Mouse (Mus musculus): Measurements from ENCODE around the gene Cnn2. TPM values are rescaled to one million over a fixed set of nuclear protein-coding genes. Genes with fewer than 3 reads are reported as not detected.

Cnn2 gene
- 222 and 226 TPM in 2 replicates for polyA plus RNA-seq (2016; fragmentation: Nextera tagmentation; extraction: Ambion mirVana)

GRCm38 (mm10) chr10:79988506-79989271 lies at the start of gene Cnn2:
Gene Cnn2, plus strand, starts transcription at chr10:79988584.
- H3K27ac ChIP-seq, result peak within 1 kb of the TSS; percentile 87
- H3K27me3 ChIP-seq (ENCODE audit: poor library complexity, severe bottlenecking), result peaks cover 53% of the 10 kb centered on the region
- H3K9me3 ChIP-seq, result peaks cover 14% of the 10 kb centered on the region; the same call in 1 of the 2 replicates
- under 1% methylated on average over 59 of the region's 59 CpGs for WGBS
- peaks cover 54% of the 10 kb centered on the region for H3K4me1 ChIP-seq
- H3K4me3 ChIP-seq, result peak within 1 kb of the TSS; percentile 80
- H3K36me3 ChIP-seq (replicated peaks), result peaks cover 31% of the 10 kb centered on the region
- peak; percentile 53 for DNase-seq (ENCODE audit: extremely low spot score, low spot score)

- Histone ChIP-seq H3K4me1 (peaks cover 69% of the 10 kb centered on the region), H3K4me3 (no peak overlapping the region), H3K27ac (no peak overlapping the region), H3K27me3 (ENCODE audit: poor library complexity, severe bottlenecking) (no peaks in the 10 kb centered on the region), H3K36me3 (replicated peaks) (peaks cover 62% of the 10 kb centered on the region), H3K9me3 (no peaks in the 10 kb centered on the region)
- no peak for DNase-seq (ENCODE audit: extremely low spot score, low spot score)
- 73% methylated on average over 7 of the region's 7 CpGs for WGBS
Observed at GRCm38 (mm10) chr10:79940749-79941148, 47.6 kb upstream of the Cnn2 start.

DNA sequence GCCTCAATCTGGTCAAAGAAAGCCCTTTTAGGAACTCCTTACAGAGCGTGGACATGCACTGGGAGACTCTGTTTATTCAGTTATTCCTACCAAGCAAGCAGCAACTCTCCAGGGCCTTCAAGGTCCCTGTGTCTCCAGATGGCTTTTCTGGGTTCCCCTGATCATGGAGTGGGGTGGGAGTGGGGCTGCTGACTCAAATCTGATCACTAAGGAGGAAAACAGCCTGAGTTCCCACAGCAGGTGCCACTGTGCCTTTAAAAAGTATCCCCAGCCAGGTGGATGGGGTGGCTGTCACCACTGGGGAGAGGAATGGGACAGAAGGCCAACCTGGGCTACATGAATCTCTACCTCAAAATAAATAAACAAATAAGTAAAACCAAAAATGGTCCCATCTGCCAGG lies 45.4 kb upstream of the Cnn2 start:
- DNase-seq (ENCODE audit: extremely low spot score, low spot score), result no peak
- H3K4me1 ChIP-seq, result peaks cover 75% of the 10 kb centered on the region
- no peaks in the 10 kb centered on the region for H3K9me3 ChIP-seq
- H3K4me3 ChIP-seq, result no peak overlapping the region; the same call in 1 of the 2 replicates
- WGBS, result 84% methylated on average over 1 of the region's 1 CpGs
- peaks cover 61% of the 10 kb centered on the region for H3K36me3 ChIP-seq (replicated peaks)
- H3K27me3 ChIP-seq (ENCODE audit: poor library complexity, severe bottlenecking), result no peaks in the 10 kb centered on the region
- H3K27ac ChIP-seq, result peak overlapping the region; percentile 85; the same call in 1 of the 2 replicates

GRCm38 (mm10) chr10:79943471-79943901 lies 44.9 kb upstream of the Cnn2 start:
- 88% methylated on average over 9 of the region's 9 CpGs for WGBS

GRCm38 (mm10) chr10:79945507-79946234 lies 42.7 kb upstream of the Cnn2 start:
- H3K27me3 ChIP-seq (ENCODE audit: poor library complexity, severe bottlenecking), result 0 out of 2 replicates have a peak, but pooled peaks cover 4% of the 10 kb centered on the region

More at GRCm38 (mm10) chr10:79943471-79943901, 44.9 kb upstream of the Cnn2 start:
- H3K4me3 ChIP-seq, result no peak overlapping the region
- no peak for DNase-seq (ENCODE audit: extremely low spot score, low spot score)
- H3K9me3 ChIP-seq, result no peaks in the 10 kb centered on the region
- H3K4me1 ChIP-seq, result peaks cover 72% of the 10 kb centered on the region
- H3K36me3 ChIP-seq (replicated peaks), result peaks cover 59% of the 10 kb centered on the region
- peak overlapping the region; percentile 85; the same call in 1 of the 2 replicates for H3K27ac ChIP-seq
- no peaks in the 10 kb centered on the region for H3K27me3 ChIP-seq (ENCODE audit: poor library complexity, severe bottlenecking)

GRCm38 (mm10) chr10:79946752-79947322 lies 41.5 kb upstream of the Cnn2 start:
- peak; percentile 52 for DNase-seq (ENCODE audit: extremely low spot score, low spot score)
- Histone ChIP-seq H3K9me3 (no peaks in the 10 kb centered on the region), H3K27ac (peak overlapping the region; percentile 85), H3K4me1 (peaks cover 57% of the 10 kb centered on the region), H3K27me3 (ENCODE audit: poor library complexity, severe bottlenecking) (0 out of 2 replicates have a peak, but pooled peaks cover 4% of the 10 kb centered on the region), H3K4me3 (peak overlapping the region; percentile 34), H3K36me3 (replicated peaks) (peaks cover 62% of the 10 kb centered on the region)
- 8% methylated on average over 7 of the region's 7 CpGs for WGBS

More at GRCm38 (mm10) chr10:79945507-79946234, 42.7 kb upstream of the Cnn2 start:
- peak overlapping the region; percentile 85 for H3K27ac ChIP-seq
- H3K9me3 ChIP-seq, result no peaks in the 10 kb centered on the region
- 15% methylated on average over 16 of the region's 16 CpGs for WGBS
- H3K36me3 ChIP-seq (replicated peaks), result peaks cover 62% of the 10 kb centered on the region
- peaks cover 57% of the 10 kb centered on the region for H3K4me1 ChIP-seq
- DNase-seq (ENCODE audit: extremely low spot score, low spot score), result peak; percentile 68
- H3K4me3 ChIP-seq, result peak overlapping the region; percentile 34

DNA sequence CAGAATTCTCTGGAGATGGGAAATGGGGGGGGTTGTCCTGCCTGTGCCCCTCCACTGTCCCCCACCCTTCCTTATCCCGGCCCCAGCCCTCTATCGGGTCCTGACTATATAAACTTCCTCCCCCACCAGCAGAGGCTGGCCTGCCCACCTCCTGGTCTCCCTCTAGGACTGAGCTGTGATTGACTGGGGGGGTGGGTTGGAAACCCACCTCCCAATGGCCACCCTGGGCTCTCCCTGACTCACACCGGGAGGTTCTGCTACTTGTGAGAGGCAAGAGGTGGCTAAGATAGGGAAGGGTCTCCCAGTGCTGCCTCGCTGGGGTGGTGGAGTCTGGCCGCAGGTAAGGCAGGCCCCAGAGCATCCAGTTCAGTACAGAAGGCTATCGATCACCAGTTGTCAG lies 40.9 kb upstream of the Cnn2 start:
- Histone ChIP-seq H3K9me3 (no peaks in the 10 kb centered on the region), H3K36me3 (replicated peaks) (peaks cover 57% of the 10 kb centered on the region), H3K27me3 (ENCODE audit: poor library complexity, severe bottlenecking) (0 out of 2 replicates have a peak, but pooled peaks cover 4% of the 10 kb centered on the region), H3K27ac (peak overlapping the region; percentile 85), H3K4me3 (peak overlapping the region; percentile 34), H3K4me1 (peaks cover 57% of the 10 kb centered on the region)
- WGBS, result 75% methylated on average over 6 of the region's 6 CpGs
- no peak for DNase-seq (ENCODE audit: extremely low spot score, low spot score)

- H3K27me3 ChIP-seq (ENCODE audit: poor library complexity, severe bottlenecking), result 0 out of 2 replicates have a peak, but pooled peaks cover 4% of the 10 kb centered on the region
- H3K9me3 ChIP-seq, result no peaks in the 10 kb centered on the region
- no peak overlapping the region for H3K27ac ChIP-seq
- peaks cover 64% of the 10 kb centered on the region for H3K36me3 ChIP-seq (replicated peaks)
- H3K4me3 ChIP-seq, result no peak overlapping the region
- no peak for DNase-seq (ENCODE audit: extremely low spot score, low spot score)
- H3K4me1 ChIP-seq, result peaks cover 37% of the 10 kb centered on the region
- 89% methylated on average over 4 of the region's 4 CpGs for WGBS
Observed at GRCm38 (mm10) chr10:79949873-79950272, 38.5 kb upstream of the Cnn2 start.

DNA sequence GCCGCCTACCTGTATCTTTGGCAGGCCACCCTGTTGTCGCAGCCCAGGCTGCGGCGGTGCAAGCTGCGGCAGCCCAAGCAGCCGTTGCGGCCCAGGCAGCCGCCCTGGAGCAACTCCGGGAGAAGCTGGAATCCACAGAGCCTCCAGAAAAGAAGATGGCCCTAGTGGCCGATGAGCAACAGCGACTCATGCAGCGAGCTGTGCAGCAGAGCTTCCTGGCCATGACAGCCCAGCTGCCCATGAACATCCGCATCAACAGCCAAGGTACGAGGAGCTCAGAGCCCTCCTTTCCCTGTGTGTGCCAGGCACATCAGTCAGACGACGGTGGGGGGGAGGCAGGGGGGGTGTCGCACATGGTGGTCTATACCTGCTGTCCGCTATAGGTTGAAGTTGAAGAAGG lies 37.7 kb upstream of the Cnn2 start:
- Histone ChIP-seq H3K4me3 (peak overlapping the region; percentile 13; the same call in 1 of the 2 replicates), H3K27ac (no peak overlapping the region), H3K36me3 (replicated peaks) (peaks cover 64% of the 10 kb centered on the region), H3K9me3 (no peaks in the 10 kb centered on the region), H3K27me3 (ENCODE audit: poor library complexity, severe bottlenecking) (peaks cover 8% of the 10 kb centered on the region), H3K4me1 (peaks cover 29% of the 10 kb centered on the region)
- no peak for DNase-seq (ENCODE audit: extremely low spot score, low spot score)
- 86% methylated on average over 18 of the region's 18 CpGs for WGBS

- DNase-seq (ENCODE audit: extremely low spot score, low spot score), result no peak
- H3K27ac ChIP-seq, result no peak overlapping the region
- H3K4me3 ChIP-seq, result 0 out of 2 replicates have a peak overlapping the region, but pooled peaks have one; percentile 7
- peaks cover 20% of the 10 kb centered on the region for H3K4me1 ChIP-seq
- peaks cover 19% of the 10 kb centered on the region for H3K27me3 ChIP-seq (ENCODE audit: poor library complexity, severe bottlenecking)
- H3K9me3 ChIP-seq, result no peaks in the 10 kb centered on the region
- 91% methylated on average over 6 of the region's 6 CpGs for WGBS
- H3K36me3 ChIP-seq (replicated peaks), result peaks cover 42% of the 10 kb centered on the region
Observed at GRCm38 (mm10) chr10:79953946-79954345, 34.4 kb upstream of the Cnn2 start.

DNA sequence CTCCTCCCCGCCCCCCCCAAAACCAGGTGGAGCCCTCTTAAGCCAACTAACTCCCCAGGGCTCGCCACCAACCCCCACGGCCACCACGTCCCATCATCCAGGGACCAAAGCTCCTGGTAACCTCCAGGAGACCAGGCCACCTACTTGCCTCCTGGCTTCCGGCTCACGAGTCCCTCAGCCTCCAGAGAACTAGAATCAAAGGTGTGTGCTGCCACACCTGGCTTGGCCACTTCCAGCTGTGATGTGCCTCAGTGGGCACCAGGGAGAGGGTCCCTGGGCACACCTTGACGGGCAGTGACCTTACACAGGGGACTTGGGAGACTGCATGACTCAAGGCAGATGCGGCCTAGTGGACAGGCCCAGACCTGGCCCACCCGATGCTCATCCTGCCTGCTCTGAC lies 32.7 kb upstream of the Cnn2 start:
- H3K36me3 ChIP-seq (replicated peaks), result peaks cover 24% of the 10 kb centered on the region
- no peak for DNase-seq (ENCODE audit: extremely low spot score, low spot score)
- H3K27ac ChIP-seq, result peak overlapping the region; percentile 41; the same call in 1 of the 2 replicates
- H3K4me1 ChIP-seq, result peaks cover 31% of the 10 kb centered on the region
- H3K4me3 ChIP-seq, result no peak overlapping the region
- WGBS, result 79% methylated on average over 9 of the region's 9 CpGs
- H3K9me3 ChIP-seq, result no peaks in the 10 kb centered on the region
- H3K27me3 ChIP-seq (ENCODE audit: poor library complexity, severe bottlenecking), result peaks cover 15% of the 10 kb centered on the region

GRCm38 (mm10) chr10:79956643-79957154 lies 31.7 kb upstream of the Cnn2 start:
- WGBS, result 27% methylated on average over 4 of the region's 4 CpGs
- DNase-seq (ENCODE audit: extremely low spot score, low spot score), result no peak
- H3K9me3 ChIP-seq, result no peaks in the 10 kb centered on the region
- peaks cover 39% of the 10 kb centered on the region for H3K4me1 ChIP-seq
- H3K36me3 ChIP-seq (replicated peaks), result peaks cover 21% of the 10 kb centered on the region
- H3K27me3 ChIP-seq (ENCODE audit: poor library complexity, severe bottlenecking), result peaks cover 15% of the 10 kb centered on the region
- H3K4me3 ChIP-seq, result no peak overlapping the region
- no peak overlapping the region for H3K27ac ChIP-seq

Measured in forebrain, embryonic 10.5 days (tissue).